Mouse (Mus musculus): ENCODE data around the gene Smarcc2. TPM values are rescaled to one million over a fixed set of nuclear protein-coding genes. Genes with fewer than 3 reads are reported as not detected.
A peak's percentile ranks its signal among the peaks of the same experiment; 100 is the strongest.

Smarcc2 gene
- polyA plus RNA-seq, 1 experiment from 2014 or later, result 185 TPM

DNA sequence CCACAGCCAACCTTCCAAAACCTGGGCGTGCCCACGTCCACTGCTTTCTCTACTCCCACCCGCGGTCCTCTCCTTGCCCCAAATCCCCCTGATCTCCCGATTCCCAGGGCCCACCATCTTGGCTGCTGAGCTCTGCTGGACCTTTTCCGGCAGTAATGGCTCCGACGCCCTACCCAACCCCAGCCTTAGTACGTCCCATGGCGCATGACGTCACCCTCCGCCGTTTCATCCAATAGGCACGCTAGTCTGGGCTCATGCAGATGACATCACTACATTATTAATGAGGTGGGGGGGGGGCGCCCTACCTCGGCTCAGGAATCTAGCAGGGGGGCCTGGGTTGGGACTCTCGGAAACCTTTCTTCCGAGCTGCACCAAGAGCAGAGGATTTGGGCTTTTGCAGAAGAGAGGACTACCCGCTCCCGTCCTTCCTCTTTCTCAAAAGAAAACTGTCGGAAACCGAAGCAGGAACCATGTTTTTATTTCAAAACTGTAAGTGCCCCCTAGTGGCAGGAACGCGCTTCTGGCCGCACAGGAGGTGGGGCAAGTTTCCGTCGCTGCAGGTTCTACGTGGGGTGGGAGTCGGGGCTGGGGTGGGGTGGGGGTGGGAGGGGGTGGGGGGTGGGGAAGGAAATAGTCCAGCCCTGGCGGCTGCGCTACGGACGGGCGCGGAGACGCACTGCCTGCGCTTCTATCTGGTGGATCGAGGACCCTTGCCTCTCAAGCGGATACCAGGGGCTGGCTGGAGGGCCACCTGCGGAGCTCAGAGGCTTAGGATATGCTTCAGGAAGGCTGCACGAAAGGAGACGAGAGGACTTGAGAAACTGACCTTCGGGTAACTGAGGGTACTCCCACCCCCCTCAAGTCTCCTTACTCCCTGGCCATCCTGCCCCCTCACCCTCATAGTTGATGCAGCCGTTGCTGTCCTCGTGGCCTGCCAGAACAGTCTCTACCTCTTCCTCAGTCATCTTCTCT, 34.9 kb downstream of the Smarcc2 start, which contains the start of gene Myl6:
Myl6 (minus strand) TSS at position 451 of the 972 bp plus-strand sequence.
- Histone ChIP-seq H3K4me3 (ENCODE audit: low read depth, low read length) (peak within 1 kb of the TSS; percentile 77), H3K4me1 (ENCODE audit: control insufficient read depth, insufficient read depth, low read length) (peaks cover 31% of the 10 kb centered on the region), H3K9ac (ENCODE audit: low read depth, low read length) (peak within 1 kb of the TSS; percentile 85), H3K36me3 (ENCODE audit: control insufficient read depth, insufficient read depth, low read length) (peaks cover 22% of the 10 kb centered on the region), H3K27ac (ENCODE audit: low read length) (peak within 1 kb of the TSS; percentile 96), H3K27me3 (ENCODE audit: control insufficient read depth, insufficient read depth, low read depth, low read length) (no peaks in the 10 kb centered on the region), H3K9me3 (replicated peaks; ENCODE audit: control insufficient read depth, low read length, poor library complexity, severe bottlenecking) (no peaks in the 10 kb centered on the region), H3K4me2 (ENCODE audit: low read length) (peak within 1 kb of the TSS; percentile 78)
- under 1% methylated on average over 45 of the region's 45 CpGs for WGBS
- ATAC-seq, result peak; percentile 93

DNA sequence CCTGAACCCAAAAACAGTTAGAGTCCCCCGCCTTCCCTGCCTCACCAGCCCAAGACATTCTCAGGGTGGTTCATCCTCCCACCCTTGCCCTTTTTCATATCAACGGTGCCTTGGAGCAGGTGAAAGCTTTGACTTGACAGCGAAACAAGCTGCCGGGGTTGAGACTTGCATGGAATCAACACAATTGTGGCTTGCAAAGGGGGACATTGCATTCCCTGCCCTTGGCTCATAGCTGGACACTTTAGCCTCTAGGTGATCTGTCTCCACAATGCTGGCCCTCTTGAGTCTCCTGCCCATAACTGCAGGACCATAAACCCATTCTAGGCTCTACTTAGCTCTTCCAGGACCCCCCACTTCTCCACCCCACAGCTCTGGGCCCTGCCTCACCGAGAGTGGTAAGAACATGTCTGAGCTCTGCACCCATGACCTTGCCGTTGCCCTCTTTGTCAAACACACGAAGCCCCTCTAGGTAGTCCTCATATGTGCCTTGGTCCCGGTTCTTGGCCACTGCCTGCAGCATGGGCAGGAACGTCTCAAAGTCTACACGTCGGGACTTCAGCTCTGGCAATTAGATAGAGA, 35.7 kb downstream of the Smarcc2 start:
- peaks cover 16% of the 10 kb centered on the region for H3K36me3 ChIP-seq (ENCODE audit: control insufficient read depth, insufficient read depth, low read length)
- peak overlapping the region; percentile 96 for H3K27ac ChIP-seq (ENCODE audit: low read length)
- no peak for ATAC-seq
- 61% methylated on average over 11 of the region's 11 CpGs for WGBS
- H3K4me2 ChIP-seq (ENCODE audit: low read length), result peak overlapping the region; percentile 56
- peaks cover 36% of the 10 kb centered on the region for H3K4me1 ChIP-seq (ENCODE audit: control insufficient read depth, insufficient read depth, low read length)
- H3K9me3 ChIP-seq (replicated peaks; ENCODE audit: control insufficient read depth, low read length, poor library complexity, severe bottlenecking), result no peaks in the 10 kb centered on the region
- H3K9ac ChIP-seq (ENCODE audit: low read depth, low read length), result peak overlapping the region; percentile 81
- H3K27me3 ChIP-seq (ENCODE audit: control insufficient read depth, insufficient read depth, low read depth, low read length), result no peaks in the 10 kb centered on the region
- H3K4me3 ChIP-seq (ENCODE audit: low read depth, low read length), result peak overlapping the region; percentile 77

DNA sequence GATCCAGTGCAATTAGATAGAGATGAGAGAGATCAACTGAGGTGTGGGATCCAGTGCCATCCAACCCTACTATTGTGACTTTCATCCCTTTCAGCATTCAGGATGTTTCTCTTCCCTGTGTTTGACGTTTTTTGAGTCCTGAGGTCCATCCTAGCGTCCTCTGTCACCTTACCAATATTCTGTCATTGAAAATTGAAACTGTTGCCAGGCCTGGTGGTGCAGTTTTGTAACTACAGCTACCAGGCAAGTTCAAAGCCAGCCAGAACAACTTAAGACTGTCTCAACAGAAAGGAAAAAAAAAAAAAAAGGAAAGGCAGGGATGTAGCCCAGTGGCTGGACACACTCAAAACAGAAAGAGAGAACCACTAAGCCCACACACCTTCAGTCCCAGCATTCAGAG, 36.2 kb downstream of the Smarcc2 start:
- no peaks in the 10 kb centered on the region for H3K9me3 ChIP-seq (replicated peaks; ENCODE audit: control insufficient read depth, low read length, poor library complexity, severe bottlenecking)
- H3K4me2 ChIP-seq (ENCODE audit: low read length), result no peak overlapping the region; the same call in 1 of the 2 replicates
- H3K27me3 ChIP-seq (ENCODE audit: control insufficient read depth, insufficient read depth, low read depth, low read length), result no peaks in the 10 kb centered on the region
- peaks cover 11% of the 10 kb centered on the region for H3K36me3 ChIP-seq (ENCODE audit: control insufficient read depth, insufficient read depth, low read length)
- no peak for ATAC-seq
- H3K4me3 ChIP-seq (ENCODE audit: low read depth, low read length), result no peak overlapping the region
- no peak overlapping the region for H3K9ac ChIP-seq (ENCODE audit: low read depth, low read length)
- no peak overlapping the region for H3K27ac ChIP-seq (ENCODE audit: low read length)
- peaks cover 36% of the 10 kb centered on the region for H3K4me1 ChIP-seq (ENCODE audit: control insufficient read depth, insufficient read depth, low read length)
- WGBS, result 79% methylated on average over 2 of the region's 2 CpGs

DNA sequence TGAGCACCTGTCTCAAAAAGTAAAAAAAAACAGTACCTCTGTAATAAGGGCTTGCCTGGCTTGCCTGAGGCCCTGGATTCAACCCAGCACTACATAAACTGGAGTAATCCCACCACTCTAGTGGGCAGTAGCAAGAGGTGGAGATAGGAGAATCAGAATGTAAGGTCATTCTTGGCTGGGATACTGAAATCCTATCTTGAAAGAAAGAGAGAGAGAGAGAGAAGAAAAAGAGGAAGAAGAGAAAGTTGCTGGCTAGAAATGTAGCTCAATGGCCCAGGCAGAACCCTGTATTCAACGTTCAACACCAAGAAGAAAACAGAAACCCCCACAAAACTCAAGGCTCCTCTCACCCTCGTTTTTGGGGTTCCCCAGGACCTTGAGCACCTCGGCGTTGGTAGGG, 36.9 kb downstream of the Smarcc2 start:
- Histone ChIP-seq H3K36me3 (ENCODE audit: control insufficient read depth, insufficient read depth, low read length) (peaks cover 8% of the 10 kb centered on the region), H3K4me1 (ENCODE audit: control insufficient read depth, insufficient read depth, low read length) (peaks cover 31% of the 10 kb centered on the region), H3K27ac (ENCODE audit: low read length) (no peak overlapping the region), H3K27me3 (ENCODE audit: control insufficient read depth, insufficient read depth, low read depth, low read length) (no peaks in the 10 kb centered on the region), H3K9ac (ENCODE audit: low read depth, low read length) (no peak overlapping the region), H3K4me2 (ENCODE audit: low read length) (no peak overlapping the region), H3K4me3 (ENCODE audit: low read depth, low read length) (no peak overlapping the region), H3K9me3 (replicated peaks; ENCODE audit: control insufficient read depth, low read length, poor library complexity, severe bottlenecking) (no peaks in the 10 kb centered on the region)
- no peak for ATAC-seq
- WGBS, result 74% methylated on average over 4 of the region's 4 CpGs

DNA sequence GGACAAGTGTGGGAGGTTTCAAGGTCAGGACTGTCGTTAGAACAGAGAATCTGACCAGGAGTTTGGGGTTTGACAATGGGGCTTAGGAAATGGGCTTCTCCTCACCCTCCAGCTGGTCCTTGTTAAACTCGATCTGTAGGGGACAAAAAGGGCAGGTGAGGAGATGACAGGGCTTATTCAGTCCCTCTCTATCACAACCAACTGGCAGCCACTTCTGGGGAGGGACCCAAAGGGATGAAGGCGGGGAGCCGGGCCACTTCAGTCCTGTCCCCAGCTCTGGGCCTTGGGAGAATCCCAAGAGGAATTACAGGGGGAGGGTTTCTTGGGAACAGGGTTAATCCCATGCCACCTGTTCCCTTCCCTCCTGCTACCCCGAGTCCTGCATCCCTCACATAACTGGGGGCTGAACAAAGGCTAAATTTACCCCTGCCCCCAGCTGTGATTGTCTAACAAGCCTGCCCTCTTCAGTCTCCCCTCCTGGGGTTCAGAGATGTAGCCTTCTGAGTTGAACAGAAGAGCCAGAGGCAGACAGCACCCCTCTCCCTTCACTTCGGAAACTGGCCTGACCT, 37.5 kb downstream of the Smarcc2 start:
- H3K9ac ChIP-seq (ENCODE audit: low read depth, low read length), result 0 out of 2 replicates have a peak overlapping the region, but pooled peaks have one; percentile 13
- H3K4me3 ChIP-seq (ENCODE audit: low read depth, low read length), result no peak overlapping the region
- peaks cover 1% of the 10 kb centered on the region; the same call in 1 of the 2 replicates for H3K36me3 ChIP-seq (ENCODE audit: control insufficient read depth, insufficient read depth, low read length)
- ATAC-seq, result no peak
- H3K27me3 ChIP-seq (ENCODE audit: control insufficient read depth, insufficient read depth, low read depth, low read length), result no peaks in the 10 kb centered on the region
- no peaks in the 10 kb centered on the region for H3K9me3 ChIP-seq (replicated peaks; ENCODE audit: control insufficient read depth, low read length, poor library complexity, severe bottlenecking)
- 20% methylated on average over 6 of the region's 6 CpGs for WGBS
- H3K27ac ChIP-seq (ENCODE audit: low read length), result no peak overlapping the region
- no peak overlapping the region for H3K4me2 ChIP-seq (ENCODE audit: low read length)
- peaks cover 24% of the 10 kb centered on the region for H3K4me1 ChIP-seq (ENCODE audit: control insufficient read depth, insufficient read depth, low read length)

DNA sequence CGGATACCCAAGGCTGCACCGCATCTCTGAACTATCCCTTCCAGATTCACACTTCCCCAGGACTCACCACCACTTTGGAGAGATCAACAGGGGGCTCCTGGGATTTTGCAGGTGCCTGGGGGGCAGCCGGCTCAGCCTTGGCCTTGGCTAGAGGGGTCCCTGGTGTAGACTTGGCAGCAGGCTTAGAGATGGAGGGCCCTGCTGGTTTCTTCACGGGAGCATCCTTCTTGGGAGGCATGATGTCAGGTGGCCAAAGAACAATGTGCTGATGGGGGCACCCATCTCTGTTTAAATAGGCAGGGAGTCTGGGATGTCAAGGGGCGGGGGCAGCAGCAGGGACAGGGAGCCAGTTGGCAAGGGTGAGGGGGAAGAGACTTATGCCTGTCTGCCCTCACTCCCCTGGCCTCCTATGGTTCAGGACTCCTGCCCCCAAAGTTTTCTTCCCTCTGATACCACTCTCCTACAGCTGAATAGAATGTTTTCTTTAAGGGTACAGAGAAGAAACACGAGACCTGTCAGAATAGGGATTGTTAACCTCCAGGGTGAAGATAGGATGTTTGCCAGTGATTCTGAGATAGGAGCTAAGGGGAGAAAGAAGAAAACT, 38.2 kb downstream of the Smarcc2 start:
- H3K4me3 ChIP-seq (ENCODE audit: low read depth, low read length), result no peak overlapping the region
- WGBS, result 44% methylated on average over 6 of the region's 6 CpGs

DNA sequence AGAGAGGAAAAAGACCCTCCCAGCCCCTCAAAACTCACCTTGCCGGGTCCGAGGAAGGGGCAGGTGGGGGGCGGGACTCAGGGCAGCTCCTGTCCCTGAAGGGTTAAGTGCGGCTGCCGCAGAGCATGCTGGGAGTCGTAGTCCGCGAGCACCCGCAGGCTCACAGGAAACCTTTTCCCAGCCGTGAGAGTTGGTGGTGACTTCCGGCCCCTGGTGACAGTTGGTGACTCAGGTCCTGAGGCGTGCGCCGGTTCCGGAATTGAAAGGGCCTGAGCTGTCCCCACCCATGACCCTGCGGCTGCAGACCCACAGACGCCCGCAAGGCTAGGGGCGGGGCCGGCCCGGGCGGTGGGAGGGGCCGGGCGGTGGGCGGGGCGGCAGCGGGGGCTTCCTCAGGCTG, 39.5 kb downstream of the Smarcc2 start, which contains the start of gene Myl6b:
Myl6b (minus strand) TSS at position 96 of the 400 bp plus-strand sequence.
- Histone ChIP-seq H3K27ac (ENCODE audit: low read length) (peak within 1 kb of the TSS; percentile 76), H3K4me1 (ENCODE audit: control insufficient read depth, insufficient read depth, low read length) (peaks cover 15% of the 10 kb centered on the region), H3K9me3 (replicated peaks; ENCODE audit: control insufficient read depth, low read length, poor library complexity, severe bottlenecking) (no peaks in the 10 kb centered on the region), H3K4me2 (ENCODE audit: low read length) (peak within 1 kb of the TSS; percentile 85), H3K36me3 (ENCODE audit: control insufficient read depth, insufficient read depth, low read length) (no peaks in the 10 kb centered on the region), H3K27me3 (ENCODE audit: control insufficient read depth, insufficient read depth, low read depth, low read length) (no peaks in the 10 kb centered on the region), H3K4me3 (ENCODE audit: low read depth, low read length) (peak within 1 kb of the TSS; percentile 69), H3K9ac (ENCODE audit: low read depth, low read length) (peak within 1 kb of the TSS; percentile 50)
- WGBS, result under 1% methylated on average over 27 of the region's 27 CpGs
- ATAC-seq, result peak; percentile 74

More for the DNA sequence above, 38.2 kb downstream of the Smarcc2 start:
- H3K27ac ChIP-seq (ENCODE audit: low read length), result no peak overlapping the region
- H3K4me1 ChIP-seq (ENCODE audit: control insufficient read depth, insufficient read depth, low read length), result peaks cover 17% of the 10 kb centered on the region
- H3K36me3 ChIP-seq (ENCODE audit: control insufficient read depth, insufficient read depth, low read length), result no peaks in the 10 kb centered on the region
- ATAC-seq, result no peak
- peak overlapping the region; percentile 5; the same call in 1 of the 2 replicates for H3K4me2 ChIP-seq (ENCODE audit: low read length)
- H3K9ac ChIP-seq (ENCODE audit: low read depth, low read length), result no peak overlapping the region
- H3K9me3 ChIP-seq (replicated peaks; ENCODE audit: control insufficient read depth, low read length, poor library complexity, severe bottlenecking), result no peaks in the 10 kb centered on the region
- no peaks in the 10 kb centered on the region for H3K27me3 ChIP-seq (ENCODE audit: control insufficient read depth, insufficient read depth, low read depth, low read length)

DNA sequence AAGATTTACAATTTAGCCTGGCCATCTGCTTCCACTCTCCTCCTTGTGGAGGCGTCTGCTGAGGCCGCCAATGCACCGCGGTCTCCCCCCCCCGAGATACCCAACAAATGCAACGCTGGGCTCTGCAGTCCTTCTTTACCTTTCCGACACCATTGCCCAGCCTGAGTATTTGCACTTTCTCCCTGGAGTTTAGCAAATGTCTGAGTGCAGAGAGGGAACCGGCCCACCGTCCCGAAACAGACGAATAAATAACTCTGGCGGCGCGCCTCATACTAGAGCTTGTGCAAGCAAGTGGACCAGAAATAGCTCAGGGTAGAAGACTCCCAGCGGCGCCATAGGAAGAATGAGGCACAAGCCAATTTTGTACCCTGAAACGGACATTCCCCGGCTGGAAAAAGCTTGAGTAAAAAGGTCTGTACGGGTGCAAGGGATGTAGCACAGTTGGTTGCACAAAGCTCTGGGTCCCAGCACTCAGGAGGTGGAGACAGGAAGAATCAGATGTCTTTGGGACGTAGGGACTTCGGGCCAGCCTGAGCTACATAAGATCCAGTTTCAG, 40.1 kb downstream of the Smarcc2 start:
- 1% methylated on average over 21 of the region's 21 CpGs for WGBS
- peak overlapping the region; percentile 69 for H3K4me3 ChIP-seq (ENCODE audit: low read depth, low read length)
- H3K9me3 ChIP-seq (replicated peaks; ENCODE audit: control insufficient read depth, low read length, poor library complexity, severe bottlenecking), result no peaks in the 10 kb centered on the region
- H3K9ac ChIP-seq (ENCODE audit: low read depth, low read length), result peak overlapping the region; percentile 50
- no peaks in the 10 kb centered on the region for H3K36me3 ChIP-seq (ENCODE audit: control insufficient read depth, insufficient read depth, low read length)
- peak; percentile 28; the same call in 1 of the 2 replicates for ATAC-seq
- H3K27ac ChIP-seq (ENCODE audit: low read length), result peak overlapping the region; percentile 76
- H3K4me2 ChIP-seq (ENCODE audit: low read length), result peak overlapping the region; percentile 85
- H3K4me1 ChIP-seq (ENCODE audit: control insufficient read depth, insufficient read depth, low read length), result peaks cover 15% of the 10 kb centered on the region
- H3K27me3 ChIP-seq (ENCODE audit: control insufficient read depth, insufficient read depth, low read depth, low read length), result no peaks in the 10 kb centered on the region
